Mouse (Mus musculus): ENCODE measurements around the gene Gtf3c2. TPM values are rescaled to one million over a fixed set of nuclear protein-coding genes. Genes with fewer than 3 reads are reported as not detected.

The Gtf3c2 gene
- total RNA-seq, 4 experiments from 2014 or later, result 63.0 to 87.0 (median 67.8) TPM

GRCm38 (mm10) chr5:31151746-31152145 is 28.2 kb downstream of the Gtf3c2 start:
- no peak for DNase-seq (ENCODE audit: low spot score in 2 of 2)

- DNase-seq (ENCODE audit: low spot score in 2 of 2), result no peak
Observed at GRCm38 (mm10) chr5:31149781-31150180, 30.2 kb downstream of the Gtf3c2 start.

- no peak for DNase-seq (ENCODE audit: low spot score in 2 of 2)
Observed at GRCm38 (mm10) chr5:31138968-31139425, 40.9 kb downstream of the Gtf3c2 start.

- no peak for DNase-seq (ENCODE audit: low spot score in 2 of 2)
Observed at GRCm38 (mm10) chr5:31138241-31138967, 41.5 kb downstream of the Gtf3c2 start, which contains the start of gene Ucn. Gene Ucn (minus strand): TSS chr5:31138829.

- DNase-seq (ENCODE audit: low spot score in 2 of 2), result no peak
Observed at GRCm38 (mm10) chr5:31137658-31138057, 42.3 kb downstream of the Gtf3c2 start.

GRCm38 (mm10) chr5:31136730-31137424 is 43.1 kb downstream of the Gtf3c2 start:
- DNase-seq (ENCODE audit: low spot score in 2 of 2), result no peak

GRCm38 (mm10) chr5:31126050-31126449 is 53.9 kb downstream of the Gtf3c2 start:
- no peak for DNase-seq (ENCODE audit: low spot score in 2 of 2)

- no peak for DNase-seq (ENCODE audit: low spot score in 2 of 2)
Observed at GRCm38 (mm10) chr5:31123481-31123880, 56.5 kb downstream of the Gtf3c2 start.

GRCm38 (mm10) chr5:31121111-31121510 is 58.8 kb downstream of the Gtf3c2 start:
- DNase-seq (ENCODE audit: low spot score in 2 of 2), result no peak

GRCm38 (mm10) chr5:31116912-31117311 is 63.0 kb downstream of the Gtf3c2 start:
- DNase-seq (ENCODE audit: low spot score in 2 of 2), result no peak

- no peak for DNase-seq (ENCODE audit: low spot score in 2 of 2)
Observed at GRCm38 (mm10) chr5:31116354-31116753, 63.6 kb downstream of the Gtf3c2 start, which contains the start of gene Trim54. Gene Trim54 (plus strand): TSS chr5:31116712.

- DNase-seq (ENCODE audit: low spot score in 2 of 2), result no peak
Observed at GRCm38 (mm10) chr5:31110781-31111180, 69.2 kb downstream of the Gtf3c2 start.

- no peak for DNase-seq (ENCODE audit: low spot score in 2 of 2)
Observed at GRCm38 (mm10) chr5:31108000-31108490, 71.9 kb downstream of the Gtf3c2 start, which contains the start of gene Slc30a3. Gene Slc30a3 (minus strand): TSS chr5:31108237.

Other genes with a start within 250 kb of the Gtf3c2 start
- gene Cgref1, start 234.6 kb downstream of the Gtf3c2 start, total RNA-seq (2022), result 10 to 100 TPM; 13.8 to 19.2 (median 18.8) TPM
- 100 to 1,000 TPM; 118 to 148 (median 139) TPM for gene Preb, start 219.8 kb downstream of the Gtf3c2 start, total RNA-seq (2022)
- gene Tcf23, start 211.5 kb downstream of the Gtf3c2 start, total RNA-seq (2022), result under 1 TPM; 0.14 to 0.28 (median 0.22) TPM
- 10 to 100 TPM; 69.8 to 92.2 (median 78.6) TPM for gene Atraid, start 131.8 kb downstream of the Gtf3c2 start, total RNA-seq (2022)
- gene Slc5a6, start 131.2 kb downstream of the Gtf3c2 start, total RNA-seq (2022), result 10 to 100 TPM; 15.8 to 21.3 (median 18.6) TPM
- 10 to 100 TPM; 18.2 to 20.4 (median 19.2) TPM for gene Cad, start 125.4 kb downstream of the Gtf3c2 start, total RNA-seq (2022)
- not detected for gene Dnajc5g, start 73.9 kb downstream of the Gtf3c2 start, total RNA-seq (2022)
- 10 to 100 TPM; 65.2 to 81.6 (median 76.8) TPM for gene Slc30a3, start 71.9 kb downstream of the Gtf3c2 start, total RNA-seq (2022)
- gene Trim54, start 63.4 kb downstream of the Gtf3c2 start, total RNA-seq (2022), result not detected
- gene Ucn, start 41.3 kb downstream of the Gtf3c2 start, total RNA-seq (2022), result not detected
- 10 to 100 TPM; 53.4 to 61.1 (median 59.8) TPM for gene Mpv17, start 25.9 kb downstream of the Gtf3c2 start, total RNA-seq (2022)
- 1 to 10 TPM; 1.3 to 4.9 (median 3.1) TPM for gene Gm29609, start 233 bp downstream of the Gtf3c2 start, total RNA-seq (2022)
- 10 to 100 TPM; 72.0 to 88.3 (median 81.7) TPM for gene Snx17, start 13.1 kb upstream of the Gtf3c2 start, total RNA-seq (2022)
- gene Eif2b4, start 13.3 kb upstream of the Gtf3c2 start, total RNA-seq (2022), result 10 to 100 TPM; 34.9 to 45.0 (median 41.7) TPM
- 10 to 100 TPM; 26.0 to 31.9 (median 30.4) TPM for gene Zfp513, start 22.2 kb upstream of the Gtf3c2 start, total RNA-seq (2022)
- gene Ppm1g, start 40.5 kb upstream of the Gtf3c2 start, total RNA-seq (2022), result 10 to 100 TPM; 69.8 to 79.5 (median 73.1) TPM
- gene Nrbp1, start 60.7 kb upstream of the Gtf3c2 start, total RNA-seq (2022), result 10 to 100 TPM; 88.0 to 94.1 (median 90.9) TPM
- gene Gm9970, start 61.1 kb upstream of the Gtf3c2 start, total RNA-seq (2022), result under 1 TPM in 1 of 4 experiments, not detected in 3; 0.85 TPM
- gene Krtcap3, start 71.5 kb upstream of the Gtf3c2 start, total RNA-seq (2022), result 1 to 10 TPM; 2.3 to 3.6 (median 2.9) TPM
- gene Ift172, start 111.0 kb upstream of the Gtf3c2 start, total RNA-seq (2022), result 100 to 1,000 TPM in 1 of 4 experiments, 10 to 100 TPM in 3; 74.6 to 128 (median 85.9) TPM
- 100 to 1,000 TPM; 172 to 178 (median 176) TPM for gene Fndc4, start 115.9 kb upstream of the Gtf3c2 start, total RNA-seq (2022)
- under 1 TPM in 1 of 4 experiments, not detected in 3; 0.20 TPM for gene Gckr, start 117.3 kb upstream of the Gtf3c2 start, total RNA-seq (2022)

All from layer of hippocampus, adult 8-10 months (tissue).